Mouse (Mus musculus) forebrain, embryonic 14.5 days (tissue): ENCODE results near the gene Plcb2. TPM values are rescaled to one million over a fixed set of nuclear protein-coding genes. Genes with fewer than 3 reads are reported as not detected.

Experiments
- ATAC-seq: fragments of 200-750 bp; cut with Nextera tagmentation; 2 replicates; pipeline ENCODE4 v1.8.0; 2017; ENCODE audit warnings: mild to moderate bottlenecking, moderate library complexity
- DNase-seq: peaks from one replicate; pipeline ENCODE4 v3.0.0-alpha.2; 2015; ENCODE audit warnings: low spot score
- H3K27ac ChIP-seq: fragments of 300-500 bp; sonication (generic); 2 replicates; pipeline ENCODE4 v1.5.1; 2014; ENCODE audit warnings: low read depth, mild to moderate bottlenecking, control low read depth, low read length, moderate library complexity
- H3K27me3 ChIP-seq: fragments of 300-500 bp; sonication (generic); replicated peaks from 2 replicates; pipeline ENCODE4 v1.6.1; 2014; ENCODE audit warnings: low read length, control low read depth, mixed read lengths; ENCODE audit not compliant: control insufficient read depth, insufficient read depth
- H3K36me3 ChIP-seq: fragments of 300-500 bp; sonication (generic); 2 replicates; pipeline ENCODE4 v1.6.1; 2014; ENCODE audit warnings: low read length, control low read depth; ENCODE audit not compliant: control insufficient read depth, insufficient read depth
- H3K4me1 ChIP-seq: fragments of 300-500 bp; sonication (generic); 2 replicates; pipeline ENCODE4 v1.6.1; 2014; ENCODE audit warnings: antibody characterized with exemption, low read length, control low read depth; ENCODE audit not compliant: control insufficient read depth, insufficient read depth
- H3K4me2 ChIP-seq: fragments of 300-500 bp; sonication (generic); 2 replicates; pipeline ENCODE4 v1.6.1; 2014; ENCODE audit warnings: mild to moderate bottlenecking, control low read depth, low read length
- H3K4me3 ChIP-seq: fragments of 300-500 bp; sonication (generic); 2 replicates; pipeline ENCODE4 v1.5.1; 2014; ENCODE audit warnings: low read depth, low read length, control low read depth
- H3K9ac ChIP-seq: fragments of 300-500 bp; sonication (generic); 2 replicates; pipeline ENCODE4 v1.6.1; 2014; ENCODE audit warnings: mild to moderate bottlenecking, low read length, control low read depth, moderate library complexity
- H3K9me3 ChIP-seq: fragments of 300-500 bp; sonication (generic); replicated peaks from 2 replicates; pipeline ENCODE4 v1.6.1; 2016; ENCODE audit warnings: low read length, control low read depth, mixed read lengths; ENCODE audit not compliant: control insufficient read depth
- WGBS: fragments of 180-500 bp; shearing (Covaris S2); extraction: QIAGEN DNeasy Blood & Tissue Kit; methylation state at CpG from one replicate; pipeline ENCODE4 v1.1.7; 2014; 5-methylcytosine and 5-hydroxymethylcytosine counted together
- polyA plus RNA-seq: library from polyadenylated mRNA; unstranded; fragments of >200 nt; fragmentation: Nextera tagmentation; extraction: Ambion mirVana; gene quantifications from 2 replicates; pipeline ENCODE4 v1.2.1, GENCODE M21; 2014

Plcb2 gene
- polyA plus RNA-seq, 1 experiment from 2014 or later: 0.57 TPM

DNA sequence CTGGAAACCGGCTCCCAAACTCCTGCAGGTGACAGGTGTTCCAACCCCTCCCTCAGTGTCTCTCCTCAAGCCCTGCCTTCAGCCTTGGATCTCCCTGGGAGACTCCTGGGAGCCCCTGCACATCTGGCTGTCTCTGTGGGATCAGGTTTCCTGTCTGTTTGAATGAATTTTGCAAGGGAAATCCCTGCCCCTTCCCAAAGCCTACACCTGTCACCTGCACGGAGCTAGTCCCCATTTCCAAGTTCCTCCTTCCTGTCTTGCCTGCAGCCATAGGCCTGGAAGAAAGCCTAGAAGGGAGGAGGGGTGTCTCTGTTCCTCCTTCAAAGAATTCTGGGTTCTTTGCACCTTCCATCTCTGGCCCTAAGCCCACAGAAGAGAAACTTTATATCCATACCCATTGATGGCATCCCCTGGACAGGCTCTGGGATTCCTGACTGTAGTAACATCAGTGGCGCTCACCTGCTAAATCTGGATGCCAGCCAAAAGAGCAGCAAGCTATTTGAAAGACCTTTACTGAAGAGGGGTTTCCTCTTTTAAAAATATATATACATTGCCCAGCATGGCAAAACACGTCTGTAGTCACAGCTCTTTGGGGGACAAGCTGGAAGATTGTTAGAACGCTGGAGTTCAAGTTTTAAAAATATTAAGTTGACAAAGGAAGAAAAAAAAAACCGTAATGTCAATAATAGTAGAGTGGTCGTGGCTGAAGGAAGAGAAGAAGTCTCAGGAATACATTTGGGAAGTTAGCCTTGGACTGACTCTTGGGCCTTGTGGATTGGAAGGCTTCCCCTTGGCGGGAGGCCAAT lies 1.8 kb upstream of the Plcb2 start:
- H3K9ac ChIP-seq: no peak overlapping the region
- DNase-seq: no peak

DNA sequence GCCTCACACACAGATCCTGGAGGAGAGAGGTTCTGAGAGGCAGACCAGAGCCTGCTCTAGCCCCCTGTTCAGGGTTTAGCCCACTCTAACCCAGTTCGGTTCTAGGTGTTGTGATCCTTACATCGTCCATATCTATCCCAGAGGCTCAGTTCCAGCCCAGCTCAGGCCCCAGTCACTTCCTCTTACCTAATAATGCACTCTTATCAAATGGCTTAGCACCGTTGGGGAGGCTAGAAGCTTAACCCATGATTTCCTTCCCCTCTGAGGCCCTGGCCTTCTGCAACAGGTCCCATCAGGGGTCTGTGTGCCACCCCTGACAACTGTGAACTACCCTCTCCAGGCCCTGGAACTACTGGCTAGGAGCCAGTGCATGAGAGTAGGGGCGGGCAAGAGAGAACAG lies 956 bp upstream of the Plcb2 start:
- Histone ChIP-seq H3K4me1 (no peaks in the 10 kb centered on the region; the same call in 1 of the 2 replicates), H3K27me3 (peaks cover 3% of the 10 kb centered on the region; the same call in 1 of the 2 replicates), H3K4me2 (no peak overlapping the region), H3K9ac (no peak overlapping the region), H3K36me3 (no peaks in the 10 kb centered on the region), H3K4me3 (no peak overlapping the region), H3K27ac (no peak overlapping the region), H3K9me3 (no peaks in the 10 kb centered on the region)
- DNase-seq (no peak), ATAC-seq (no peak)
- 58% methylated on average over 4 of the region's 4 CpGs for WGBS

More for the DNA sequence above, 1.8 kb upstream of the Plcb2 start:
- Histone ChIP-seq H3K36me3 (no peaks in the 10 kb centered on the region), H3K4me2 (no peak overlapping the region), H3K27me3 (peaks cover 3% of the 10 kb centered on the region; the same call in 1 of the 2 replicates), H3K27ac (no peak overlapping the region), H3K4me1 (no peaks in the 10 kb centered on the region; the same call in 1 of the 2 replicates), H3K4me3 (no peak overlapping the region), H3K9me3 (no peaks in the 10 kb centered on the region)
- ATAC-seq: no peak
- 22% methylated on average over 8 of the region's 8 CpGs for WGBS

GRCm38 (mm10) chr2:118727911-118728310 lies 327 bp downstream of the Plcb2 start:
- no peak for DNase-seq
- no peaks in the 10 kb centered on the region for H3K36me3 ChIP-seq
- no peaks in the 10 kb centered on the region; the same call in 1 of the 2 replicates for H3K4me1 ChIP-seq
- no peak overlapping the region for H3K27ac ChIP-seq
- H3K9ac ChIP-seq: no peak overlapping the region
- H3K9me3 ChIP-seq: no peaks in the 10 kb centered on the region
- no peak for ATAC-seq
- no peak overlapping the region for H3K4me2 ChIP-seq
- no peak overlapping the region for H3K4me3 ChIP-seq
- WGBS: 28% methylated on average over 9 of the region's 9 CpGs
- peaks cover 3% of the 10 kb centered on the region; the same call in 1 of the 2 replicates for H3K27me3 ChIP-seq

DNA sequence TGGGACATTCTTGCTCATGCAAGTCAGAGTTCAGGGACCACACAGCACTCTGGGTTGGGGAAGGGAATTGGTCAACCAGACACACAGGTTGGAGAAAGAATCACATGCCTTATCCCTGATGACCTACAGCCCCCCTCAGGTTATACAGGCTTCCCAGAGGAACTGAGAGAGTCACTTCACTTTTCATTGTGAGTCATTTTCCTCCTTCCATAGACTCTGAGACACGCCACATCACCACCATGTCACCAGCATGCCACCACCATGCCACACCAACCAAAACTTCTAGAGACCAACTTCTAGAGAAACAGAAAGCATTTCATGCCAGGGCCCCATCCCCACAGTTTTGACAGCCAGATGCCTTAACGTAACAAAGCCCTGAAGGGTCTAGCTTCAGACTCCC lies 1.4 kb downstream of the Plcb2 start:
- Histone ChIP-seq H3K27ac (no peak overlapping the region), H3K4me3 (no peak overlapping the region), H3K36me3 (no peaks in the 10 kb centered on the region), H3K9me3 (no peaks in the 10 kb centered on the region), H3K4me1 (no peaks in the 10 kb centered on the region; the same call in 1 of the 2 replicates), H3K9ac (no peak overlapping the region), H3K4me2 (no peak overlapping the region), H3K27me3 (peaks cover 3% of the 10 kb centered on the region; the same call in 1 of the 2 replicates)
- DNase-seq (no peak), ATAC-seq (no peak)
- WGBS: 66% methylated on average over 2 of the region's 2 CpGs

DNA sequence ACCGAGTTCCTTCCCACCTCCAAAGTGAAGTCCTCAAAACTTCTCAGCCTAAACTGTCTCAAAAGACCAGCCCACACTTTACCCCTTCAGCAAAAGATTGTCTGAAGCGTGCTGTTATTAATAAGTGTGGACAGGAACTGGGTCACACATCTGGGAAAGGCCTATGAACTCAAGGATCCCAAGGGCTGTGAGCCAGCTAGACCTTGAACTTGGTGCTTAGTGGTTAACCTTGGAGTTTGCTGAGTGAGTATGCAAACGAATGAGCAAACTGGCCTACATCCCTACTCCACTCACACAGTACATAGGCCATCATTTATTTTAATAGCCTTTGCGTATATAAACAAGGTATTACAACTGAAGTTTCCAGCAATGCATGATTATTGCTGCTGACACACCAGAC lies 2.7 kb downstream of the Plcb2 start:
- Histone ChIP-seq H3K4me1 (no peaks in the 10 kb centered on the region; the same call in 1 of the 2 replicates), H3K9me3 (no peaks in the 10 kb centered on the region), H3K4me2 (no peak overlapping the region), H3K36me3 (no peaks in the 10 kb centered on the region), H3K9ac (no peak overlapping the region), H3K27ac (no peak overlapping the region), H3K27me3 (peaks cover 3% of the 10 kb centered on the region; the same call in 1 of the 2 replicates), H3K4me3 (no peak overlapping the region)
- 87% methylated on average over 4 of the region's 4 CpGs for WGBS
- ATAC-seq (no peak), DNase-seq (no peak)

DNA sequence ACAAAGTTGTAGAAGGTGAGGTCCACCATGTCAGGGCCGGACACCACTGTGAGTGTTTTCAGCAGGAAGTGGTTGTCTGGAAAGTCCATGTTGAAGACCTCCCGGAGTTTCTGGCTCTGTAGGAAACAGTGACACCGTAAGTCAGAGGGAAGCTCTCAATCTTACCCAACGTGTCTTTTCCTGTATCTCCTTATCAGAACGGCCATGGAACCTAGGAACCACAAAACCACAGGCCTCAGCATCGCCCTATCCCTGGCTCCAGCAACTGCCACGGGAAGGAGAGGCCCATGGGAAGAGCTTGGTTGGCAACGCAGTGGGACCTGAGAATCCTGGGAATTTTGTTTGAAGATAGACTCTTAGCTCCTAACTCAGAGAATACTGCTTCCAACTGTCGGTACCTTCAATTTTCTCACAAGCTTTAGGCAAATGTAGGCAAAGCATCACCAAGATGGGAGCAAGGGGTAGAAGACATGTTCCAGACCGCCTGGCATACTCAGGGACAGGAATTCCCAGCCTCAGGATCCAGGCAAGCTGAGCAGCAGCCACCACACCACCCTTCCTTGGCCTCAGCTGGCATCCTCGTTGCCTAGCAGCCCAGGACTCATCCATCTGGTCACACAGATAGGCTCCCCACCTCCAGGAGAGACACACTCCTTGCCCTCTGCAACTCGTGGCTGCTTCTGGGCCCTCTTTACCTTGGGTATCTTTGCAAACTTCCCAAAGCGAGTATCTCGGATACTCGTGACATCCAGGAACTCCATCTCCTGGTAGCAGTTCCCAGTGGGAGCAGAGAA lies 4.3 kb downstream of the Plcb2 start:
- no peak for ATAC-seq
- no peak for DNase-seq
- no peak overlapping the region for H3K27ac ChIP-seq
- no peak overlapping the region for H3K4me3 ChIP-seq
- no peaks in the 10 kb centered on the region; the same call in 1 of the 2 replicates for H3K4me1 ChIP-seq
- H3K9me3 ChIP-seq: no peaks in the 10 kb centered on the region
- no peak overlapping the region for H3K9ac ChIP-seq
- peaks cover 3% of the 10 kb centered on the region; the same call in 1 of the 2 replicates for H3K27me3 ChIP-seq
- no peak overlapping the region for H3K4me2 ChIP-seq
- 87% methylated on average over 15 of the region's 15 CpGs for WGBS
- no peaks in the 10 kb centered on the region for H3K36me3 ChIP-seq

GRCm38 (mm10) chr2:118716677-118717076 lies 11.6 kb downstream of the Plcb2 start:
- Histone ChIP-seq H3K4me3 (no peak overlapping the region), H3K27ac (no peak overlapping the region), H3K9ac (no peak overlapping the region), H3K36me3 (no peaks in the 10 kb centered on the region), H3K27me3 (peaks cover 9% of the 10 kb centered on the region; the same call in 1 of the 2 replicates), H3K4me1 (peaks cover 8% of the 10 kb centered on the region; the same call in 1 of the 2 replicates), H3K4me2 (no peak overlapping the region), H3K9me3 (no peaks in the 10 kb centered on the region)
- WGBS: 83% methylated on average over 5 of the region's 5 CpGs
- no peak for ATAC-seq
- DNase-seq: no peak

- H3K27ac ChIP-seq: no peak overlapping the region
- peak; percentile 84 for DNase-seq
- H3K27me3 ChIP-seq: peaks cover 26% of the 10 kb centered on the region
- no peak overlapping the region for H3K4me2 ChIP-seq
- H3K9ac ChIP-seq: no peak overlapping the region
- ATAC-seq: peak; percentile 45; the same call in 1 of the 2 replicates
- no peak overlapping the region for H3K4me3 ChIP-seq
- no peaks in the 10 kb centered on the region for H3K36me3 ChIP-seq
- H3K4me1 ChIP-seq: peaks cover 15% of the 10 kb centered on the region
- 27% methylated on average over 4 of the region's 4 CpGs for WGBS
- no peaks in the 10 kb centered on the region for H3K9me3 ChIP-seq
These were observed 14.0 kb downstream of the Plcb2 start for GRCm38 (mm10) chr2:118714230-118714629.
